Mouse (Mus musculus): ENCODE measurements around the gene Krt84.

Gene Krt84

DNA sequence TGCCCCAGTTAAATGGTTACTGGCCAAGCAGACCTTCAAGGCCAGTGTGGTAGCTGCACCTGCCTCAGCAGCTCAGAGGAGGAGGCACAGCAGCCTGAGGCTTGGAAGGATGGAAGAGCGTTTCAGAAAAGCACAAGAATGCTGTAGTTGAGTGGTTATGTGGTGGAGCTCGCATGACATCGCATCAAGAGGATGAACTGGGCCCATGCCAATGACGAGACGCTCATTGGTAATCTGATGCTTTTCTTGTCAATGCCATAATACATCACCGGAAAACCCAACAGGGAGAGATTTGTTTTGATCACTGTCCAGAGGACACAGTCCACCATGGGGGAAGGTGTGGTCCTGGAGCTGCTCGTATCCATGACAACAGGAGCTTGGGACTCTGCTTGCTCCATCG, 37.4 kb downstream of the Krt84 start:
- no peak for DNase-seq (ENCODE audit: low read depth, low spot score)

DNA sequence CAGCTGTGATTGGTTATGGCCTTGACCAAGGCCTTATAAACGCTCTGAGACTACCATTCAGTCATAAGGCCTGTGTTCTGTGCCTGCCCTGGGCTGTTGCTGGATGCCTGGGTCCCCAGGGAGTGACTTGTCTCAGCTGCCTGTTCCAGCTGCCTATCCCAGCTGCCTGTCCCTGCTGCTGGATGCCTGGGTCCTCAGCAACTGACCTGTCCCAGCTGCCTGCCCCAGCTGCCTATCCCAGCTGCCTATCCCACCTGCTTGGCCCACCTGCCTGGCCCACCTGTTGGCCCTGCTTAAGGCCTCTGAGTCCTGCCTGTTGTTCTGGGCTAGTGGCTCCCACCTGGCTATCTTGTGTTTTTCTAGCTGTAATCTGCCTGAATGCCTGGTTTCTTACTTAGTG, 38.4 kb downstream of the Krt84 start:
- DNase-seq (ENCODE audit: low read depth, low spot score): no peak

DNA sequence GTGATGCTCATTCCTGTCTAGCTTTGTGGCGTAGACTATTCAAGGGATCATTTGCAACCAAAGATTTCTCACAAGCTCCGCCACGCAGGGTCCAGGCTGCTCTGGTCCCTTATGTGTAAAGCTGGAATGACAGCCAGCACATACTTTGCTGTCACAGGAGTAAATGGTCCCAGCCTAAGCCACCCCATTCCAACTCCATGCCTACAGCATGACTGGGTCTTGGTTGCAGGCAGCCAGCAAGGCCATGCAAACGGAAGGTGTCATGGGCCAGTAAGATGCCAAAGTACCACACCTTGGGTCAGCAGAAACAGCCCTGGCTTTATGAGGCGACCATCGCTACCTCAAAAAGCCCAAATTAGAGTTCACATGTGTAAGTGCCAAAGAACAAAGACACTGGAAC, 38.9 kb downstream of the Krt84 start:
- DNase-seq (ENCODE audit: low read depth, low spot score): no peak

DNA sequence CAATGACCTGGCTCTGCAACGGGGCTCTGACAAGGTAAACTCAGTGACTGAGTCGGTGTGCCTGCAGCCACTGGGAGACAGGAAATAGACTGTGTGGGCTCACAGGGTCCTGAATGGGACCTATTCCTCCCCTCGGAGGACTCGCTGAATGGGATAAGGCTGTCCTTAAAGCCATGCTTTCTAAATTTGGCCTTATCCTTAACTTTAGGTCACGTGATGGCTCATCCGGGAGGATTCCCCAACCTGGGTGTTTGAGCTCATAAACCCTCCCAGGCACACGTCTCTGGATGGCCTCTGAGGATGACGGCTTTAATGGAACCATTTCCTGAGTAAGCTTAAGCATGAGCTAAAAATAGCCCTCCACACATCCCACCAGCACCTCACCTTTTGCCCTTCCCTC, 39.9 kb downstream of the Krt84 start:
- DNase-seq (ENCODE audit: low read depth, low spot score): no peak

DNA sequence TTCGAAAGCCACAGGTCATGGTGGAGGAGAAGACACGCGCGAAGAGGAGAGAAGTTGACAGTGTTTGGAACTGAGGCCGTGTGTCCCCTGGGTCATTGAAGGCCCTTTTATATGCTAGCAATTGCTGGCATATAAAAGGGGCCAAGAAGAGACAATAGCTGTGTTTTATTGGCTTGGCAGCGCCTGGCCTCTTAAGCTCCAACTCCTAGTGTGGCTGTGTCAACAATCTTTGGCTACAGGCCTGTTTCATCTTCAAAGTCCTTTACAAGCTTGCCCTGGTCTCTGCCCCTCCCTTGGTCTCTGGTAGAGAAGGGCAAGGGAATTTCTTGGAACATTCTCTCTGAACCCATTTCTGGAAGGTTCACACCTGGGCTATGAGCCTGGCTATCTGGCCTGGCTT, 41.2 kb downstream of the Krt84 start, which contains the start of gene Krt83:
Gene Krt83, minus strand, starts transcription at position 82 of the 400 bp plus-strand sequence.
- no peak for DNase-seq (ENCODE audit: low read depth, low spot score)

DNA sequence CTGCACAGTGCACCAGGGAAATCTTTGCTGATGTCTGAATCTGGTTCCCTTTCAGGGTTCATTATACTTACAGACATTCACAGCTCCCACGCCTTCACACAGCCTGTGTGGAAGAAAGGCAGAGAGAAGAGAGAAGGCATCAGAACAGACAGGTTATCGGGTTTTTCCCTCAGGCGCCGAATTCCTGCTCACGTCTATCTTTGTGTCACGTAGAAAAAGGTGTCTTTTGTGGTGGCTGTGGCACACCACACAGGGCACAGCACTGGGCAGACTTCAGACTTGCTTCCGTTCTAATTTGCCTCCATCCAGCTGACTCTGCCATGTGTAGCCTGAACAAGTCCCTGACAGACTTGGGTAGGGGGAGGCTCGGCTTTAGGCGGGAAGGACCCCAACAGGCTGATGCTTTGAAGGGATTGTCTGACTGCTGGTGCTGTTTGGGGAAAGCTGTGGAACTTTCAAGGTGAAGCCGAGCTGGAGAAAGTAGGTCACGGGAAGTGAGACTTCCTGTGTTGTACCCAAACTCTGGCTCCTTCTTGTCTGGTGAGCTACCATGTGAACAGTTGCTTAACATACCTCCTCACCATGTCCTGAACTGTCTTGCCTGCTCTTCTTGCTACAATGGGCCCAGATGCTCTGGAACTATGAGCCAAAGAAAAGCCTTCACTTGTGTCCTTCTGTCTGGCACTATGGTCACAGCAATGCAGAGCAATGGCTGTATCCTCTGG, 46.5 kb downstream of the Krt84 start:
- DNase-seq (ENCODE audit: low read depth, low spot score): no peak

DNA sequence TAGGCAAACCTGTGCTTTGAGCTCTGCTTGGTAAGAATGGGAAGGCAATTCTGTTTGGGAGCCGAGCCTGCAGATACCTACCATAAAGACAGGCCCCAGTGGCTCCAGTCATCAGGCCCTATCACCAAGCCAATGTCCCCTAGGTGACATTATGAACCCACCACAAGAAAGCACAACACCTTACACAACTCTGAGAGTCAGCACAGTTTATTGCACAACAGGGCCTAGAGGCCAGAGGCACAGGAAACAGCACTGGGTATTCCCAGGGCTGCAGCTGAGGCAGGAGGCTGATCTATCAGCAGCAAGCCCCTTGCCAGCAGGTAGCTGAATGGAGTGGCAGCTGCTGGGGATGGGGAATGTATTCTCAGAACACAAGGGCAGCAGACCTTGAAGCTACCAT, 47.7 kb downstream of the Krt84 start:
- DNase-seq (ENCODE audit: low read depth, low spot score): no peak

DNA sequence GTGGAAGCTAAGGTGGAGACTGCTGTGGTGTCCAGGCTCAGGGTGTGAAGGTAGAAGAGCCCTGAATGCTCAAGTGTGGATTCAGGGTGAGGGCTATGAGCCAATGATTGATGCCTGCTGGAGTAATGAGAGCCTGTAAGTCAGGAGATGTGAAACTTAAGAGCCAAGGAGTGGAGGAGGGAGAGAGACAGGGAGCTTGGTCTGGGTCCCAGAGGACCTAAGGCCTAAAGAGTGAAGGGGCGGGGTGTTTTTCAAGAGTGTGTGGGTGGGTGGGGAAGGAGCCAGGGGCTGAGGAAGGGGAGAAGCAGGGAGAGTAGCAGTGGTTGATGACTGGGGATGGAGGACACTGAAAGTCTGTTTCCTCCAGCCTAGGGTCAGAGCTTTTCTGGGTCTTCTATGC, 49.0 kb downstream of the Krt84 start:
- DNase-seq (ENCODE audit: low read depth, low spot score): no peak

DNA sequence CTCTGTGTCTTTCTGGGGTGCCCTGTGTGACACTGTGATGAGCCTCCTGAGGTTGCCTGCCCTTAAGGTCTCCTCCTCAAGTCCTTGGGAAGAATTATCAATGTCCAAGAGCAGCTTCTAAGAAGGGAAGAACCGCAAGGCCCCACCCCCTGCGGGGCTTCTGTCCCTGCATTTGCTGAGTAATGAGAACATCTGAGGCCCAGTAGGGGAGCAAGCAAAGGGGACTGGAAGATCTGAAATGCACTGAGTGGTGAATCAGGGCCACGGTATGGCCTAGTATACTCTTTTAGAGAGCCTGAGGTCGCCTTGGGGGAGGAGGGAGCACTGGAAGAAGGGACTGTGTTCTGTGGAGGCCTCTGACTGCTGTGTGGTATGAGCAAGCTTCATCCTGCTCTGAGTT, 50.6 kb downstream of the Krt84 start:
- no peak for DNase-seq (ENCODE audit: low read depth, low spot score)

DNA sequence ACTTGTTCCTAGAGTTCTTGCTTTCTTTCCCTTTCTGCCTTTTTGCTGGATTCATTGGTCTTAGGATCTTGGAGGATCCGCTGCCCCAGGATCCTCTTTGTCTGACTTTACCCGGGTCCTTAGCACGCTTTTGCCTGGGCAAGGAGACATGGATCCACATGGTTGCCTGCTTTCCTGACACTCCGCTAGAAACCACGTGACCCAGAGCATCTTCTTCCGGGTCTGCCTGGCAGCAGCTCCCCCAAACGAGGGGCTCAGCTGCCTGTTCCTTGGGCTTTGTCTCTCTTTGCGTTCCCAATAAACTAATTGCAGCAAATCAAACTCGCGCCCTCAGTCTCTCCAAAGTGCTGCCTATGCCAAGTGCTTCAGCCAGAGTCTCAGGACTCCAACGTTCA, 53.0 kb downstream of the Krt84 start:
- no peak for DNase-seq (ENCODE audit: low read depth, low spot score)

DNA sequence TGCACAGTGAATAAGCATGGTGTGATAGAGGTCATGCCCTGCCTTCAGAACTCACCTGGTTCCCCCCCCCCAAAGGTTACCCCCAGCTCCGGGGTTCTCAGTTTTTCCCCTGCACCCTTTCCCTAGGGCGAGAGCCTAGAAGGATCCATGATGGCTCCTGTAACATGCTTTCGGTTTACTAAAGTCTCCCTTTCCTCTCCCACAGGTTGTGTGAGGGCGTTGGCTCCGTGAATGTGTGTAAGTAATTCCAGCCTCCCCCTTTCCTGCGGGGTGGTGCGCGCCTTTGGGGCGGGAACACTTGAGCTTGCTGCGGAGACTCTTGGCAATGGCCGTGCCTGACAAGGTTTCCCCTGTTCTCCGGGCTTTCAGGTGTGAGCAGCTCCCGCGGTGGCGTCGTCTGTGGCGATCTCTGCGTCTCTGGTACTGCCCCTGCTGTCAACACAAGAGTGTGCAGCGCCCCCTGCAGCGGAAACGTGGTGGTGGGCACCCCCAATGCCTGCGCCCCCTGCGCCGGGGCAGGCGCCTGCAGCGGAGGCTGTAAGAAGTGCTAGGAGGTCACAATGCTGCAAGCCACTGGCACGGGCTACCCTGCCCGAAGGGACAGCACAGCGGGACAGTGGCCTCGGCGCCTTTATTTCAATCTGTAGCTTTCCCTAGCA, 53.5 kb downstream of the Krt84 start:
- DNase-seq (ENCODE audit: low read depth, low spot score): peak; percentile 46

Data from WW6 (cell line).